Comparison of ENCODE assay signal across 25 mouse cellular contexts in the genomic region with DNA sequence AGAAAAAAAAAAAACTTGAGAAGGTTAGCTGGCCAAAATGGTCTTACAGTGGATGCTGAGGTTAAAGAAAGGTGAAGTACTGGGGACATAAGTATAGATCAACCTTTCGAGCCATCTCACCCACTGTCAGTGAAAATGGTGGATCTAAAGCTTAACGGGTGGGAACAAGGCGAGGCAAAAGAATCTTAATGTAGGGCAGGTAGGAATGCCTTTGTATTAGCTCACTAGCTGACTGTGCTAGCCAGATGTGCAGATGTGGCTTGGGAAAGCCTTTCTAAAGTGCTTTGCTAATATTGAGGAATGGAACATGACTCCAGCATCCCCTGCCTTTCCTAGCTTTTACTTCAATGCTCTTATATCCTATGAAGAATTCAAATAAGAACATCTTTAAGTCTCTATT. TPM values are rescaled to one million over a fixed set of nuclear protein-coding genes. Genes with fewer than 3 reads are reported as not detected.
A peak's percentile ranks its signal among the peaks of the same experiment; 100 is the strongest.
DNase-seq lines count a peak whose midpoint lies in the region; ATAC-seq and TF ChIP-seq lines count a peak whose summit lies in the region.
"Had no signal": no experiment of that assay in that cellular context is flagged by ENCODE, and none has a peak within 500 bp of the region (broad histone marks: within the 10 kb centered on the region; RNA-seq: fewer than 3 reads in every experiment).

No protein-coding gene starts in this region.

- TF ChIP-seq CTCF in forebrain, postnatal 0 days (IDR thresholded peaks at IDR 0.05; ENCODE audit: low read depth) = no peak

- H3K4me2 ChIP-seq in forebrain, embryonic 11.5 days (ENCODE audit: low read depth, low read length, severe bottlenecking) = no peak overlapping the region
- H3K4me2 ChIP-seq in forebrain, postnatal 0 days (ENCODE audit: low read depth) = no peak overlapping the region
- H3K4me2 ChIP-seq in heart, embryonic 11.5 days = no peak overlapping the region

- H3K4me1 ChIP-seq in forebrain, embryonic 11.5 days (replicated peaks; ENCODE audit: control insufficient read depth, insufficient read depth, low read length) = no peaks in the 10 kb centered on the region
- H3K4me1 ChIP-seq in forebrain, postnatal 0 days (ENCODE audit: insufficient read depth) = no peaks in the 10 kb centered on the region
- peaks cover 3% of the 10 kb centered on the region; the same call in 1 of the 2 replicates for H3K4me1 ChIP-seq in heart, embryonic 11.5 days (ENCODE audit: control insufficient read depth, insufficient read depth, low read length)

- no peaks in the 10 kb centered on the region for H3K27me3 ChIP-seq in forebrain, embryonic 11.5 days (ENCODE audit: control insufficient read depth, insufficient read depth, low read length)
- no peaks in the 10 kb centered on the region for H3K27me3 ChIP-seq in forebrain, postnatal 0 days (ENCODE audit: insufficient read depth, low read length)
- H3K27me3 ChIP-seq in heart, embryonic 11.5 days (ENCODE audit: control insufficient read depth, insufficient read depth, low read length) = no peaks in the 10 kb centered on the region
- H3K27me3 ChIP-seq: CH12.LX, Patski had no signal

- H3K36me3 ChIP-seq in forebrain, embryonic 11.5 days (ENCODE audit: control insufficient read depth, insufficient read depth, low read length) = no peaks in the 10 kb centered on the region
- H3K36me3 ChIP-seq in forebrain, postnatal 0 days (ENCODE audit: insufficient read depth) = no peaks in the 10 kb centered on the region
- no peaks in the 10 kb centered on the region for H3K36me3 ChIP-seq in heart, embryonic 11.5 days (ENCODE audit: control insufficient read depth, insufficient read depth, low read length)
- H3K36me3 ChIP-seq: G1E had no signal

- H3K9me3 ChIP-seq in forebrain, embryonic 11.5 days (ENCODE audit: control insufficient read depth, low read length) = no peaks in the 10 kb centered on the region
- no peaks in the 10 kb centered on the region for H3K9me3 ChIP-seq in forebrain, postnatal 0 days (ENCODE audit: low read length)
- H3K9me3 ChIP-seq in heart, embryonic 11.5 days (replicated peaks; ENCODE audit: control insufficient read depth, low read length) = no peaks in the 10 kb centered on the region
- H3K9me3 ChIP-seq: G1E had no signal

- ATAC-seq in forebrain, embryonic 11.5 days (replicated peaks; ENCODE audit: low FRiP score) = no peak
- no peak for ATAC-seq in forebrain, postnatal 0 days
- no peak for ATAC-seq in heart, embryonic 11.5 days (replicated peaks; ENCODE audit: insufficient number of reproducible peaks, low FRiP score, low TSS enrichment)
- ATAC-seq: activated CD4-positive, CD25-positive, alpha-beta regulatory T cell, adult 4 months; CD4-positive, CD25-positive, alpha-beta regulatory T cell, adult 4 months; Patski had no signal

- no peak overlapping the region for H3K4me3 ChIP-seq in forebrain, embryonic 11.5 days (ENCODE audit: low read depth, low read length)
- no peak overlapping the region for H3K4me3 ChIP-seq in forebrain, postnatal 0 days (ENCODE audit: low read depth, low read length)
- no peak overlapping the region for H3K4me3 ChIP-seq in heart, embryonic 11.5 days (ENCODE audit: low read depth, low read length)

- DNase-seq in forebrain, embryonic 11.5 days (ENCODE audit: low spot score) = peak; percentile 28
- no peak for DNase-seq in forebrain, postnatal 0 days
- peak; percentile 52 for DNase-seq in heart, adult 11 months
- DNase-seq in R1 (ENCODE audit: low read depth, low spot score) (peak; percentile 55), ZHBTc4 (ENCODE audit: low read depth, low spot score) (peak; percentile 42)
- DNase-seq in urinary bladder, postnatal 4 days (ENCODE audit: low spot score in 2 of 2) = no peak
- no peak for DNase-seq in urinary bladder, adult 2 months (ENCODE audit: low spot score)
- DNase-seq: adrenal gland, adult 2 months; adrenal gland, adult 8-10 months; adrenal gland, postnatal 10 days; adrenal gland, postnatal 14 days; adrenal gland, postnatal 25 days; adrenal gland, postnatal 36 days; B cell, adult 2 months; cerebellum, adult 11 months; cerebellum, adult 11-12 months; cerebellum, adult 18-20 months; cerebellum, adult 2 months had no signal

- no peak overlapping the region for H3K9ac ChIP-seq in forebrain, embryonic 11.5 days (ENCODE audit: low read length)
- no peak overlapping the region for H3K9ac ChIP-seq in forebrain, postnatal 0 days
- no peak overlapping the region for H3K9ac ChIP-seq in heart, embryonic 11.5 days (ENCODE audit: low read depth, low read length)

- 95% methylated on average over 3 of the region's 3 CpGs for WGBS in forebrain, embryonic 11.5 days
- 97% methylated on average over 3 of the region's 3 CpGs for WGBS in forebrain, postnatal 0 days
- WGBS in heart, embryonic 11.5 days (ENCODE audit: insufficient replicate concordance) = 83% methylated on average over 3 of the region's 3 CpGs

- no peak overlapping the region for H3K27ac ChIP-seq in forebrain, embryonic 11.5 days (ENCODE audit: low read depth, low read length)
- H3K27ac ChIP-seq in forebrain, postnatal 0 days (ENCODE audit: low read depth, low read length) = no peak overlapping the region
- H3K27ac ChIP-seq in heart, embryonic 11.5 days (ENCODE audit: low read depth, low read length) = no peak overlapping the region

RNA-seq across cellular contexts. Expression of gene Sox4, which starts 30.4 kb away (rescaled TPM):
- polyA plus RNA-seq in forebrain, embryonic 11.5 days (2014; fragmentation: Nextera tagmentation; extraction: Ambion mirVana) = 150 and 171 TPM in 2 replicates
- total RNA-seq in forebrain, postnatal 0 days (2014; rRNA removed) = 217 and 275 TPM in 2 replicates
- 202 and 214 TPM in 2 replicates for polyA plus RNA-seq in forebrain, postnatal 0 days (2015; fragmentation: Nextera tagmentation; extraction: Ambion mirVana)
- polyA plus RNA-seq in heart, embryonic 11.5 days (2014; fragmentation: Nextera tagmentation; extraction: Ambion mirVana) = 45.6 and 47.0 TPM in 2 replicates
- 19.1 and 19.8 TPM in 2 replicates for polyA plus RNA-seq in urinary bladder, adult 2 months (2012; rRNA removed)
- total RNA-seq: CH12.LX, MEL had no signal

Comparison
In these comparisons a context has a peak if more than half of its experiments do, and no peak if none do; other contexts are left out.
1. DNase-seq: peak in forebrain, embryonic 11.5 days (single experiment), heart, adult 11 months (single experiment), R1 (single experiment) and ZHBTc4 (single experiment); none in forebrain, postnatal 0 days (single experiment), urinary bladder, postnatal 4 days (0 of 2) and urinary bladder, adult 2 months (single experiment).